Mouse (Mus musculus) spleen, postnatal 0 days (tissue): Measurements from ENCODE around the gene Tmem238l. TPM values are rescaled to one million over a fixed set of nuclear protein-coding genes. Genes with fewer than 3 reads are reported as not detected.

Experiments
- polyA plus RNA-seq: library from polyadenylated mRNA; unstranded; fragments of >200 nt; fragmentation: Nextera tagmentation; extraction: Ambion mirVana; gene quantifications from 2 replicates; pipeline ENCODE4 v1.2.1, GENCODE M21; 2015

Tmem238l gene
- polyA plus RNA-seq = not detected in 2 replicates

GRCm38 (mm10) chr11:66956303-66956702 is at the start of gene Tmem238l:
Tmem238l (plus strand) TSS chr11:66956638.

DNA sequence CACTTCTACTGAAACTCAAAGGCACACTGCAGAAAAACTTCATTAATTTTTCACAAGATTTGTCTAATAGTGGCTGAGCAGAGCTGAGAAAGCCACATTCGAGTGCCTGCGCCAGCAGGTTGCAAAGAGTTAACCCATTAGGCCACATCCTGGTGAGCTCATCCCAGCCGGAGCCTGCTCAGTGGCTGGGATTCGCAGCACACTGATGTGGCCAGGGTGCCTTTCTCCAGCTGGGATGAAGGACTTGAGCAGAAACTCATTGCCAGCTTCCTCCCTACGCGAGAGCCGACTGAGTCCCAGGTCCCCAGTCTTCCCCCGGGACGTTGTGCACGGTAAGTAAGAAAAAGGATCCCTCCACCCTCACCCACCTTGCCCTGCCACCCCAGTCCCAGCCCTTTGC is 44.6 kb upstream of the Tmem238l start, which contains the start of gene Pirt:
Gene Pirt (plus strand): TSS at position 171 of the 400 bp plus-strand sequence.

Other genes starting within 250 kb of the Tmem238l start
- not detected in 2 replicates for gene Pirt, start 44.7 kb upstream of the Tmem238l start, polyA plus RNA-seq
- 1.1 TPM in 2 replicates for gene Tmem220, start 68.5 kb downstream of the Tmem238l start, polyA plus RNA-seq
- gene Adprm, start 96.0 kb downstream of the Tmem238l start, polyA plus RNA-seq = 17.1 and 22.7 TPM in 2 replicates
- gene Sco1, start 96.0 kb downstream of the Tmem238l start, polyA plus RNA-seq = 6.5 and 7.4 TPM in 2 replicates
- gene Myh3, start 121.7 kb downstream of the Tmem238l start, polyA plus RNA-seq = 0.10 TPM in 1 of 2 replicates, not detected in the other
- 0.23 TPM in 2 replicates for gene Myh2, start 214.4 kb downstream of the Tmem238l start, polyA plus RNA-seq
- 1.4 and 1.5 TPM in 2 replicates for gene Myh1, start 243.4 kb downstream of the Tmem238l start, polyA plus RNA-seq